Mouse (Mus musculus) C2C12 (cell line): ENCODE data around the gene Hrh3. TPM values are rescaled to one million over a fixed set of nuclear protein-coding genes. Genes with fewer than 3 reads are reported as not detected.

Experiments used
- H3K27me3 ChIP-seq: one replicate; pipeline ENCODE4 v1.6.1; 2011; ENCODE audit not compliant: control insufficient read depth, insufficient read depth, insufficient read length
- H3K36me3 ChIP-seq: one replicate; pipeline ENCODE4 v1.6.1; 2011; ENCODE audit not compliant: control insufficient read depth, insufficient read depth
- H3K4me3 ChIP-seq: one replicate; pipeline ENCODE4 v1.5.1; 2011; ENCODE audit warnings: mild to moderate bottlenecking, control low read depth; ENCODE audit not compliant: poor library complexity, insufficient read depth, severe bottlenecking
- H3K79me2 ChIP-seq: one replicate; pipeline ENCODE4 v1.6.1; 2011; ENCODE audit not compliant: control insufficient read depth, insufficient read depth
- H3K79me3 ChIP-seq: one replicate; pipeline ENCODE4 v1.6.1; 2011; ENCODE audit warnings: low read depth, control low read depth
- H3ac ChIP-seq: one replicate; pipeline ENCODE3; 2011; ENCODE audit warnings: low read depth; ENCODE audit not compliant: control insufficient read depth, insufficient read length
- CEBPB ChIP-seq: IDR thresholded peaks from one replicate; pipeline ENCODE4 v1.6.1; 2011; ENCODE audit warnings: low read depth, mild to moderate bottlenecking, control low read depth, moderate library complexity
- CTCF ChIP-seq: IDR thresholded peaks from one replicate; pipeline ENCODE4 v1.5.1; 2011; ENCODE audit not compliant: control insufficient read depth, insufficient read depth, insufficient read length
- FOSL1 ChIP-seq: IDR thresholded peaks from one replicate; pipeline ENCODE4 v1.8.0; 2011; ENCODE audit warnings: mild to moderate bottlenecking, low read length; ENCODE audit not compliant: poor library complexity, insufficient read depth, severe bottlenecking
- MAX ChIP-seq: IDR thresholded peaks from one replicate; pipeline ENCODE4 v1.6.1; 2011; ENCODE audit warnings: mild to moderate bottlenecking, control low read depth
- MYOD1 ChIP-seq: IDR thresholded peaks from one replicate; pipeline ENCODE4 v1.6.1; 2011; ENCODE audit warnings: low read depth; ENCODE audit not compliant: control insufficient read depth, insufficient read length
- MYOG ChIP-seq: IDR thresholded peaks from one replicate; pipeline ENCODE4 v1.6.1; 2011; ENCODE audit not compliant: control insufficient read depth, insufficient read length; ENCODE audit errors: extremely low read depth
- USF1 ChIP-seq: IDR thresholded peaks from one replicate; pipeline ENCODE4 v1.6.1; 2011; ENCODE audit warnings: low read depth, mild to moderate bottlenecking, control low read depth, moderate library complexity
- polyA plus RNA-seq: library from polyadenylated mRNA; unstranded; fragments of >200 nt; fragmentation: generic; extraction: Trizol; gene quantifications from one replicate; pipeline ENCODE4 v1.2.1, GENCODE M21; 2012; ENCODE audit warnings: missing spikeins

The Hrh3 gene
- polyA plus RNA-seq, 1 experiment = not detected

- no peak overlapping the region for H3K4me3 ChIP-seq
- H3ac ChIP-seq = no peak overlapping the region
- H3K79me3 ChIP-seq = no peaks in the 10 kb centered on the region
- TF ChIP-seq MYOG = no peak
- no peak for TF ChIP-seq FOSL1
- no peak for TF ChIP-seq USF1
- no peak for TF ChIP-seq MYOD1
- TF ChIP-seq CTCF = no peak
- no peak for TF ChIP-seq MAX
- no peak for TF ChIP-seq CEBPB
- no peaks in the 10 kb centered on the region for H3K79me2 ChIP-seq
- H3K27me3 ChIP-seq = no peaks in the 10 kb centered on the region
- peaks cover 15% of the 10 kb centered on the region for H3K36me3 ChIP-seq
Measured at GRCm38 (mm10) chr2:180077622-180078021, 26.7 kb downstream of the Hrh3 start.

DNA sequence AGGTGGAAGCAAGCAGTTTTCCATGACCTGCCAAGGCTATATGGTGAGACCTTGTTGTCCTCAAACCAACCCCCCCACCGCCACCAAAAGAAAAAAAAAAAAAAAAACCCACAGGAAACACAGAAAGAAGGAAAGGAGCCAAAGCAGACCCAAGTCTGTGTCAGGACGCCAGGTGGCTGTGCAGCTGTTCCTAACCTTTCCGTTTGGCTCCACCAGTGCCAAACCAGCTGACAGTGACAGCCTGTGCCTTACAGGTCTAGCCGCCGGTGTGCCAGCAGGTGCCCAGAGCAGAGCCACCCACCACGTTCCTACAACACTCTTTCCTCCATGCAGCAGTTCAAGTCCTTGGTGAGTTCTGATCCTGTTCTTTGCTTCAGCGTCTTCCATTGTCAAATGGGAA lies 31.4 kb downstream of the Hrh3 start:
- Histone ChIP-seq H3K4me3 (no peak overlapping the region), H3K79me2 (peaks cover 15% of the 10 kb centered on the region), H3ac (no peak overlapping the region)

DNA sequence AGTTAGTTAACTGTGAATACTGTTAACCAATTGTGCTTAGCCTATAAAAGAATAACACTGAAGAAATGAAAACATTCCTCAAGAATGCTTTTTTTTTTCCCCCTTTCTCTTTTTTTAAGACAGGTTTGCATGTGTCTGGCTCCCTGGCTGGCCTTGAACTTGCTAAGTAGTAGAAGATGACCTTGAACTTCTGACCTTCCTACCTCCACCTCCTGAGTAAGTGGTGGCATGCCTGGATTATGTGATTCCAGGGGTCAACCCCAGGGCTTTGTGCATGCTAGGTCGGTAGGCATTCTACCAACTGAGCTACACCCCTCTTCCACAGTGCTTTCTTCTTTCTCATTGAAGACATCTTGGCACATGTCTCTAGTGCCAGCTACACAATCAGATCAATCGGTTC lies 32.6 kb downstream of the Hrh3 start:
- H3K79me2 ChIP-seq = peaks cover 15% of the 10 kb centered on the region

More for the DNA sequence above, 31.4 kb downstream of the Hrh3 start:
- Histone ChIP-seq H3K36me3 (peaks cover 13% of the 10 kb centered on the region), H3K27me3 (no peaks in the 10 kb centered on the region), H3K79me3 (no peaks in the 10 kb centered on the region)
- TF ChIP-seq CTCF (no peak), FOSL1 (no peak), CEBPB (no peak), USF1 (no peak), MYOD1 (no peak), MYOG (no peak), MAX (no peak)

GRCm38 (mm10) chr2:180070481-180071453 lies 33.5 kb downstream of the Hrh3 start, which contains the start of gene Mtg2:
Gene Mtg2, plus strand, starts transcription at chr2:180070588.
- TF ChIP-seq CTCF (no peak), MYOD1 (no peak), FOSL1 (no peak), USF1 (no peak), MAX (peak; percentile 74)
- Histone ChIP-seq H3K4me3 (peak within 1 kb of the TSS; percentile 90), H3K79me2 (peaks cover 15% of the 10 kb centered on the region), H3K36me3 (peaks cover 7% of the 10 kb centered on the region), H3K27me3 (no peaks in the 10 kb centered on the region), H3K79me3 (no peaks in the 10 kb centered on the region), H3ac (peak within 1 kb of the TSS; percentile 62)

More for the DNA sequence above, 32.6 kb downstream of the Hrh3 start:
- Histone ChIP-seq H3K27me3 (no peaks in the 10 kb centered on the region), H3K79me3 (no peaks in the 10 kb centered on the region), H3K4me3 (no peak overlapping the region), H3K36me3 (peaks cover 7% of the 10 kb centered on the region), H3ac (no peak overlapping the region)
- no peak for TF ChIP-seq CEBPB
- TF ChIP-seq CTCF = no peak
- TF ChIP-seq FOSL1 = no peak
- no peak for TF ChIP-seq MAX
- TF ChIP-seq MYOD1 = no peak
- no peak for TF ChIP-seq MYOG
- no peak for TF ChIP-seq USF1

DNA sequence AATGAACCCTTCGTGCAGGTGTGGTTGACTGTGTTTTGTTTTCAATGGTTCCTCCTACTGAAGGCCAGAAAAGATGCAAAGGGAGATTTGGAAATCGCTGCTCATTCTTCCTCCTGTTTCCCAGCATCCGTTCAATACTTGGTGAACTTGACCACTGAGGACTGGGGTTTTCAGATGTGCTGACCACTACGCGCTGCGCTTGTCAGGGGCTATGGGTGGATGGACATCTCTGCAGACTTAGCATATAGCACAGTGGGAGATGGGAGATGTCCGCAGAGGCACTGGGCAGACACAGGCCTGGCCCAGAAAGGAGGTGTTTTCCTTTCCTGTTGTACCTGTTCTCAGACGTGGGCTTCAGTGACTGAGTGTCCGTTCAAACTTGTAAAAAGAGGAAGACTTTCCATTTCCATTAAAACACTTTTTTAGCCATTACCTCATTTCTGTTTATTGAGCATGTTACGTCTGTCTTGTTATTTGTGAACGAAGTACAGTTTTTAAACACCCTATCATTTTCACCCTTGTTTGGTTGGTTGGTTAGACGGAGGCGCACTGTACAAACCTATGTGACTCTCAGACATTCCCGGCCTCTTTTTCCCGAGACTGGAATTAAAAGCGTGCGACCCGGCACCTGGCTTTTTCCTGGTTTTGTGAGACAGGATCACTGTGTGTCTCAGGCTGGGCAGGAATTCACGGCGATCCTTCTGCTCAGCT lies 34.4 kb downstream of the Hrh3 start:
- Histone ChIP-seq H3K4me3 (peak overlapping the region; percentile 90), H3K36me3 (peaks cover 7% of the 10 kb centered on the region), H3ac (peak overlapping the region; percentile 62), H3K79me3 (no peaks in the 10 kb centered on the region), H3K79me2 (peaks cover 15% of the 10 kb centered on the region), H3K27me3 (no peaks in the 10 kb centered on the region)
- TF ChIP-seq MYOG (no peak), MYOD1 (no peak), CTCF (no peak), MAX (no peak), FOSL1 (no peak), CEBPB (no peak), USF1 (no peak)
